Mouse (Mus musculus) layer of hippocampus, adult 9-10 months (tissue): ENCODE results near the gene Eif3b.

ENCODE experiments used
- DNase-seq: peaks from one replicate; pipeline ENCODE4 v3.0.0; 2022; ENCODE audit warnings: low spot score

Gene Eif3b

GRCm38 (mm10) chr5:140418489-140419441 lies at the start of gene Eif3b:
TSS of gene Eif3b (plus strand) at chr5:140419328.
- peak; percentile 94 for DNase-seq

- DNase-seq: no peak
Observed at GRCm38 (mm10) chr5:140369466-140369865, 49.7 kb upstream of the Eif3b start.

GRCm38 (mm10) chr5:140370446-140371254 lies 48.5 kb upstream of the Eif3b start:
- DNase-seq: no peak

GRCm38 (mm10) chr5:140371671-140372070 lies 47.5 kb upstream of the Eif3b start:
- DNase-seq: peak; percentile 66

- DNase-seq: no peak
Observed at GRCm38 (mm10) chr5:140373711-140374110, 45.4 kb upstream of the Eif3b start.

GRCm38 (mm10) chr5:140374226-140374625 lies 44.9 kb upstream of the Eif3b start:
- no peak for DNase-seq

- no peak for DNase-seq
Observed at GRCm38 (mm10) chr5:140375249-140375829, 43.8 kb upstream of the Eif3b start.

- DNase-seq: no peak
Observed at GRCm38 (mm10) chr5:140378121-140378853, 40.8 kb upstream of the Eif3b start.

- no peak for DNase-seq
Observed at GRCm38 (mm10) chr5:140379299-140379698, 39.8 kb upstream of the Eif3b start.

GRCm38 (mm10) chr5:140381156-140381555 lies 38.0 kb upstream of the Eif3b start:
- DNase-seq: no peak

GRCm38 (mm10) chr5:140382688-140383087 lies 36.4 kb upstream of the Eif3b start:
- no peak for DNase-seq

GRCm38 (mm10) chr5:140383559-140383958 lies 35.6 kb upstream of the Eif3b start:
- DNase-seq: no peak

GRCm38 (mm10) chr5:140384462-140384861 lies 34.7 kb upstream of the Eif3b start:
- DNase-seq: no peak

- DNase-seq: no peak
Observed at GRCm38 (mm10) chr5:140387236-140387635, 31.9 kb upstream of the Eif3b start.

- DNase-seq: no peak
Observed at GRCm38 (mm10) chr5:140387816-140388510, 31.2 kb upstream of the Eif3b start.

- DNase-seq: peak; percentile 67
Observed at GRCm38 (mm10) chr5:140388588-140389576, 30.2 kb upstream of the Eif3b start, which contains the start of gene Snx8. TSS of gene Snx8 (minus strand) at chr5:140389262.

- no peak for DNase-seq
Observed at GRCm38 (mm10) chr5:140389647-140390046, 29.5 kb upstream of the Eif3b start.

GRCm38 (mm10) chr5:140391435-140391834 lies 27.7 kb upstream of the Eif3b start:
- DNase-seq: no peak

GRCm38 (mm10) chr5:140391981-140392380 lies 27.1 kb upstream of the Eif3b start:
- no peak for DNase-seq

- DNase-seq: no peak
Observed at GRCm38 (mm10) chr5:140392701-140393100, 26.4 kb upstream of the Eif3b start.
